Mouse (Mus musculus): ENCODE measurements around the gene Dcst1. TPM values are rescaled to one million over a fixed set of nuclear protein-coding genes. Genes with fewer than 3 reads are reported as not detected.

Dcst1 gene
- polyA plus RNA-seq, 2 experiments = 0.03 TPM; not detected in 1

GRCm38 (mm10) chr3:89388134-89388881 is 23.3 kb upstream of the Dcst1 start:
- Histone ChIP-seq H3K9ac (replicated peaks) (no peak overlapping the region), H3K4me3 (ENCODE audit: insufficient read depth in 1 of 2, low read depth in 2 of 2, low read length in 2 of 2) (no peak overlapping the region), H3K36me3 (replicated peaks; ENCODE audit: control insufficient read depth, insufficient read depth, low read depth) (no peaks in the 10 kb centered on the region), H3K4me1 (replicated peaks; ENCODE audit: control insufficient read depth in 2 of 2, insufficient read depth in 2 of 2, low read length in 1 of 2) (peaks cover 0 to 12% of the 10 kb centered on the region in 2 experiments; a peak in 2 of 4 replicates), H3K4me2 (ENCODE audit: low read depth) (no peak overlapping the region; the same call in 1 of the 2 replicates), H3K27ac (no peak overlapping the region), H3K27me3 (ENCODE audit: control insufficient read depth, insufficient read depth, low read length) (peaks cover 17% of the 10 kb centered on the region), H3K9me3 (ENCODE audit: control insufficient read depth, low read length) (no peaks in the 10 kb centered on the region)
- WGBS (ENCODE audit: insufficient replicate concordance) = 42% methylated on average over 11 of the region's 11 CpGs
- DNase-seq (ENCODE audit: low read depth in 3 of 3, low spot score in 3 of 3) (no peak), ATAC-seq (ENCODE audit: insufficient read depth) (no peak)
- TF ChIP-seq EP300 (IDR thresholded peaks at IDR 0.05; ENCODE audit: low read depth) (no peak), CTCF (IDR thresholded peaks at IDR 0.05; ENCODE audit: low read depth) (no peak)

- no peak for TF ChIP-seq CTCF (IDR thresholded peaks at IDR 0.05; ENCODE audit: low read depth)
- no peak for TF ChIP-seq EP300 (IDR thresholded peaks at IDR 0.05; ENCODE audit: low read depth)
- no peaks in the 10 kb centered on the region for H3K9me3 ChIP-seq (ENCODE audit: control insufficient read depth, low read length)
- WGBS (ENCODE audit: insufficient replicate concordance) = 55% methylated on average over 11 of the region's 11 CpGs
- no peak overlapping the region for H3K4me3 ChIP-seq (ENCODE audit: insufficient read depth in 1 of 2, low read depth in 2 of 2, low read length in 2 of 2)
- no peak for ATAC-seq (ENCODE audit: insufficient read depth)
- peaks cover 13% of the 10 kb centered on the region for H3K27me3 ChIP-seq (ENCODE audit: control insufficient read depth, insufficient read depth, low read length)
- no peak overlapping the region for H3K27ac ChIP-seq
- H3K9ac ChIP-seq (replicated peaks) = no peak overlapping the region
- H3K4me2 ChIP-seq (ENCODE audit: low read depth) = no peak overlapping the region
- peaks cover 0 to 12% of the 10 kb centered on the region in 2 experiments; a peak in 2 of 4 replicates for H3K4me1 ChIP-seq (replicated peaks; ENCODE audit: control insufficient read depth in 2 of 2, insufficient read depth in 2 of 2, low read length in 1 of 2)
- DNase-seq (ENCODE audit: low read depth in 3 of 3, low spot score in 3 of 3) = no peak
- no peaks in the 10 kb centered on the region for H3K36me3 ChIP-seq (replicated peaks; ENCODE audit: control insufficient read depth, insufficient read depth, low read depth)
Measured at GRCm38 (mm10) chr3:89387632-89388031, 22.6 kb upstream of the Dcst1 start.

GRCm38 (mm10) chr3:89386438-89387420 is 21.7 kb upstream of the Dcst1 start:
- TF ChIP-seq CTCF (IDR thresholded peaks at IDR 0.05; ENCODE audit: low read depth) (no peak), EP300 (IDR thresholded peaks at IDR 0.05; ENCODE audit: low read depth) (no peak)
- no peak for ATAC-seq (ENCODE audit: insufficient read depth)
- no peak overlapping the region for H3K9ac ChIP-seq (replicated peaks)
- H3K27me3 ChIP-seq (ENCODE audit: control insufficient read depth, insufficient read depth, low read length) = peaks cover 4% of the 10 kb centered on the region
- no peaks in the 10 kb centered on the region for H3K36me3 ChIP-seq (replicated peaks; ENCODE audit: control insufficient read depth, insufficient read depth, low read depth)
- peaks cover 0 to 12% of the 10 kb centered on the region in 2 experiments; a peak in 2 of 4 replicates for H3K4me1 ChIP-seq (replicated peaks; ENCODE audit: control insufficient read depth in 2 of 2, insufficient read depth in 2 of 2, low read length in 1 of 2)
- DNase-seq (ENCODE audit: low read depth in 3 of 3, low spot score in 3 of 3) = no peak
- WGBS (ENCODE audit: insufficient replicate concordance) = 65% methylated on average over 17 of the region's 17 CpGs
- no peak overlapping the region for H3K4me3 ChIP-seq (ENCODE audit: insufficient read depth in 1 of 2, low read depth in 2 of 2, low read length in 2 of 2)
- no peak overlapping the region for H3K27ac ChIP-seq
- H3K4me2 ChIP-seq (ENCODE audit: low read depth) = no peak overlapping the region
- no peaks in the 10 kb centered on the region for H3K9me3 ChIP-seq (ENCODE audit: control insufficient read depth, low read length)

GRCm38 (mm10) chr3:89385451-89385850 is 20.4 kb upstream of the Dcst1 start:
- no peak overlapping the region for H3K27ac ChIP-seq
- no peaks in the 10 kb centered on the region for H3K27me3 ChIP-seq (ENCODE audit: control insufficient read depth, insufficient read depth, low read length)
- no peak overlapping the region for H3K9ac ChIP-seq (replicated peaks)
- H3K36me3 ChIP-seq (replicated peaks; ENCODE audit: control insufficient read depth, insufficient read depth, low read depth) = no peaks in the 10 kb centered on the region
- H3K4me3 ChIP-seq (ENCODE audit: insufficient read depth in 1 of 2, low read depth in 2 of 2, low read length in 2 of 2) = no peak overlapping the region
- ATAC-seq (ENCODE audit: insufficient read depth) (no peak), DNase-seq (ENCODE audit: low read depth in 3 of 3, low spot score in 3 of 3) (no peak)
- WGBS (ENCODE audit: insufficient replicate concordance) = 17% methylated on average over 10 of the region's 11 CpGs
- no peaks in the 10 kb centered on the region for H3K9me3 ChIP-seq (ENCODE audit: control insufficient read depth, low read length)
- TF ChIP-seq EP300 (IDR thresholded peaks at IDR 0.05; ENCODE audit: low read depth) = no peak
- TF ChIP-seq CTCF (IDR thresholded peaks at IDR 0.05; ENCODE audit: low read depth) = no peak
- H3K4me1 ChIP-seq (replicated peaks; ENCODE audit: control insufficient read depth in 2 of 2, insufficient read depth in 2 of 2, low read length in 1 of 2) = peaks cover 0 to 12% of the 10 kb centered on the region in 2 experiments; a peak in 2 of 4 replicates
- H3K4me2 ChIP-seq (ENCODE audit: low read depth) = no peak overlapping the region
